Mouse (Mus musculus) cerebellum, adult 9-11 months (tissue): ENCODE results near the gene Foxi3.
A peak's percentile ranks its signal among the peaks of the same experiment; 100 is the strongest.

Experiments used
- DNase-seq: peaks from one replicate; pipeline ENCODE4 v3.0.0; 2022

The Foxi3 gene

DNA sequence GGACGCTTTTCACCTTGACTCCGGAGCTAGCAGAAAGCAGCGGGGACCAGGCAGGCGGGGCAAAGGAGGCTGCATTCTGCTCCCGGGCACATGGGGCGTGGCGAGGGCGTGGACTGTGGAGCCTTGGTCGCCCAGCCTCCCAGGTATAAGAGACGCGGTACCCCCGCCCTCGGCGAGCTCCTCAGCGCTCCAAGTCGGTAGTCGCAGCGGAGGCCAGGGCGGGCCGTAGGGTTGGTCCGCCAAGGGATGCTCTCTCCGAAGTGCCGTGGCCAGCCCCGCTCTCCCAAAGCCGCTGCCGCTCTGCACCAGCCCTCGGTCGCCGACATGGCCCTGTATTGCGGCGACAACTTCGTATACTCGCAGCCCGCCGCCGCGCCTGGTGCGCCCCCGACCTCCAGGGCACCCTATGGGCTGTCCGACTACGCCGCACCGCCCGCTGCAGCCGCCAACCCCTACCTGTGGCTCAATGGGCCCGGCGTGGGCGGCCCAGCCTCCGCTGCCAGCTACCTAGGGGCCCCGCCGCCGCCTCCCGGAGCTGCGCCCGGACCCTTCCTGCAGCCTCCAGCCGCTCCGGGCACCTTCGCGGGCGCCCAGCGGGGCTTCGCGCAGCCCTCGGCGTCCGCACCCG lies at the start of gene Foxi3:
Gene Foxi3 (plus strand): TSS at position 247 of the 628 bp plus-strand sequence.
- peak; percentile 10 for DNase-seq

DNA sequence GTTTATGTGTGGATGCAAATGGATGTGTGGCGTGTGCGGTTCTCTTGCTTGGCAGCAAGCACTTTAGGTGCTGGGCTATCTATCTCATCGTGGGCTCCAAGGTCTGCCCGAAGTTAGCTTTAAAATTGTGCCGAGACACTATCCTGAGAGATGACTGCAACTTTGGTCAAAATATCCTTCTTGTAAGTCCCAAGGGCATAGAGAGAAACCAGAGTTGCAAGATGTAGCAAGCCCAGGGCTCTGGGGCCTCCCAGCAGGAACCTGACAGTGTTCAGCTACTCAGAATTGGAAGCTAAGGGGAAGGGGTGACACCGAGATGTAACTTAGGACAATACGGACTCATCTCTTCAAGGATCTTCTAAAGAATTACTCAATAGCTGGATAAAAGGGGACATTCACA lies 46.8 kb upstream of the Foxi3 start:
- DNase-seq = no peak

DNA sequence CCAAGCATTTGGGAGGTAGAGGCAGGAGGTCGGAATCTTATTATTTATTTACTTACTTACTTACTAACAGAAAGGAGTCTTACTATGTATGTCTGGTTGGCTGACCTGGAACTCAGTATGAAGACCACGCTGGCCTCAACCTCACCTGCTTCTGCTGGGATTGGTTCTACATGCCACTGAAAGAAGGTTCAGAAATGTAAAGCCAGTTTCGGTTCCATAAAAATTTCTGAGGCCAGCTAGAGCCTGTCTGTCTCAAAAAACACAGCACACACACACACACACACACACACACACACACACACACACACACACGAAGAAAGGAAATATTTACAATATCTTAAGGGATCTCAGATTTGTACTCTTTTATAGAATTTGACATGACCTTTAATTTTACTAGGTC lies 46.0 kb upstream of the Foxi3 start:
- no peak for DNase-seq

DNA sequence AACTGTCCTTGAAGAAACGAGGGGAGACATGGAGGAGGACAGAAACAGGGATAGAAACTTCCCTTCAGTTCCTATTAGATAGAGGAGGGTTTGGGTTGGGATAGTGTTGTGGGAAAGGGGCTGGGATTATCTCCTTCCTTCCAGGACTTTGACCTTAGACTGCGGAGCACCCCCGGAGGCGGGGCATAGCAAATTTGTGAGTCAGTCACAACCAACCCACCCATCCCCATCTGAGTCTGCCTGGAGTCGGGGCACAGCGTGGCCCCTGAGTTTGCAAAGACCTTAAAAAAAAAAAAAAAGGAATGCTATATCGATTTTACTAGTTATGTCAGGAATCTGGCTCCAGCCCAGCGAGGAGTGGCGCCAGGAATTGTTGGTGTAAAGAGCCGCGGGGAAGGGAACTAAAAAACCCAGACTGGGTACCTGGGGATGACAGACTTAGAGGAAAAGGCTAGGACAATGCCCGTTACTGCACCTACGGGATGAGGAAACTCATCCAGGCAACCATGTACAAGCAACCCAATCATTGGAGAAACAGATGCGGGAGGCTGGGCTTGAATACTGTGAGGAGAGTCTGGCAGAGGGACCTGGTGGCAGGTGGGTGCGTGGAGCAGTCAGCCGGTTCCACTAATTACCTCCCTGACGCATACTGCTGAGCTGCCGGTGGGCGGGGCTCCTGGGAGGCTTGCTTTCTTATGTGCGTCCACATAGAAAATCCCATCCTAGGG lies 44.5 kb upstream of the Foxi3 start:
- peak; percentile 85 for DNase-seq

DNA sequence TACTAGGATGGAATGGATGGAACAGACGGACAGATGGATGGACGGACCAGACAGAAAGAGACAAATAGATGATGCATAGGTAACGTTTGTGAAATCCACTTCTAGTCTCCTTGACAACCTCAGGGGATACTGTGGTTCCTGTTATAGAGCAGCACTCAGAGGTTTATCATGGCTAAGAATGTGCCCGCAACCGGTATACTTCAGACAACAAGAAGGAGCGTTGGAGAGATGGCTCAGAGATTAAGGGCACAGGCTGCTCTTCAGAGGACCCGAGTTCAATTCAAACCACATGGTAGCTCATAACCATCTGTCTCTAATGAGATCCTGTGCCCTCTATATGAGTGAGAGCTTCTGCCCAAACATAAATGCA lies 44.0 kb upstream of the Foxi3 start:
- no peak for DNase-seq

DNA sequence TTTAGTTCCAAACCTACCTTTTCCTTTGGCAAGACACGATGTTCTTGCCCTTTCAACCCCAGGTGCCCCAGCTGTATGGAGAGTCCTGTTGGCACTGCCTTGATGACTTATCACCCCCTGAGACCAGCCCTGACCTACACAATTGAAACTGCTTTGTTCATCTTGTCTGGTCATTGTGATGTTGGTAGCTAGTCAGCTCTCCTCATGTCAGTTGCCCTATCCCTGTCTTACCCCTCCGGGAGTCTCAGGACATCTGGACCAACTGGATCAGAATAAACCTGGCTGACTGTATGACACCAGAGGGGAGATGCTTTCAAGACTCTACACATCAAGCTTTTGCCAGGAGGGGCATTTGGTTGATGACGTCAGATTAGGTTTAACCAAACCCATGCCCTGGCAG lies 37.5 kb upstream of the Foxi3 start, which contains the start of gene Tex37:
Gene Tex37 (minus strand): TSS at position 101 of the 400 bp plus-strand sequence.
- DNase-seq = no peak

DNA sequence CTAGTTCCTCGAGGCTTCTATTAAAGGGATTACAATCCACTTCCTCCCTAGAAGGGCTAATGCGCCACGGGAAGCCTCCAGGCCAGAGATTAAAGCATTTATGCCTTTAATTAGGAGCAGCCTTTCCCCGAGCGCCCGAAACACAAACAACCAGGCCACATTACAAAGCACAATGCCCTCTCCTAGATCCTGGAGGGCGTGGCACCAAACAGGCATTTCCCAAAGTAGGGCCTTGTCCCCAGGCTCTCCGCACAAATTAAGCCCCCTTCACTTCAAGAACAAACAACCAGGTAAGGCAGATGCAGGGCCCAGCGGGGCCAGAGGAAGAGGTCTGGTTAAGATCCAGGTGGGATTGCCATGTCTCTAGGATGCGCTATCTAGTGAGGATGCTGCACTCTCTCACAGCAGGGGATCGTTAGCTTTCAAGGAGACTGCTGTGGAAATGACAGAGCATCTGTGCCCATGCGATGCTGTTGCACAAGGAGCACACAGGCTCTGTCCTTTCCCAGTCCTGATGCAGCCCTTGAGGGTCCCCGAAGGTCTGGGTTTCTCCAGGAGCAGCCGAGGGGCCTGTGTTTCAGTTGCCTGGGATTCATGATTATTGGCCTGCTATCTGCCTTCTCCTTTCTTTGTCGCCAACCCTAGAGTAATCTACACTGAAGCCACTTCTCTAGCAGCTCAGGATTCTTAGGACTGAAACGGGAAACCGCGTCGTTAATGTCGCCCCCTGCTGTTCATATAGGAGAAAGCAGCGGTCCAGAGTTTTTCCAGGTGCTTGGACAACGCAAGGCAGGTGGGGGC lies 34.9 kb upstream of the Foxi3 start:
- DNase-seq = peak; percentile 50

DNA sequence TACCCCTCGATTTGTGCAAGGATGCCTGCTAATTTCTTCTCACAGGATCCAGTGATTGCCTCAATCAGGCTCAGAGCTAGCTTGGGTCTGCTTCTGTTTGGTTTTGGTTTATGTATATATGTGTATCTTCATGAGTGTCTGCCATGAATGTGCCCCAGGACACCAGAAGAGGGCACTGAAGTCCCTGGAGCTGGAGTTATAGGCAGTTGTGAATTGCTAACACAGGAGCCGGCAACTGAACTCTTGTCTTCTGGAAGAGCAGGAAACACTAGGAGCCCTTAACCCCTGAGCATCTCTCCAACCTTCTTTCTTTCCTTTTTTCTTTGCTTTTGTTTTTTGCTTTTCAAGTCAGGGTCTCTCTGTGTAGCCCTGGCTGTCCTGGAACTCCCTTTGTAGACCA lies 24.5 kb upstream of the Foxi3 start:
- DNase-seq = no peak

DNA sequence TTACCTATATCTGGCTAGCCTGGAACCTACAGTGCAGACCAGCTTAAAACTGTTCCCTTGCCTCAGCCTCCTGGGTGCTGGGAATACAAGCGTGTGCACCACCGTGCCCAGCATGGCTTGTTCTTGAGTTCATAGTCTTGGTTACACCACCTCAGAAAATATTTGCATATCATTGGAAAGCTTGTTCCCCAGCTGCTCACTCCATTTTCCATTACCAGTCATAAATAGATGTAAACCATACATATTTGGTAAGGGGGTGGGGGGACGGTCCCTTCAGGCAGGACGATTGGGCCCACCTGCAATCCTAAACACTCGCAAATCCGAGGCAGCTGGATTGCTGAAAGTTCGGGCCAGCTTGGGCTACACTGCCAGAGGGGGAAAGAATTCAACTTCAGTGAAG lies 3.1 kb upstream of the Foxi3 start:
- DNase-seq = no peak

DNA sequence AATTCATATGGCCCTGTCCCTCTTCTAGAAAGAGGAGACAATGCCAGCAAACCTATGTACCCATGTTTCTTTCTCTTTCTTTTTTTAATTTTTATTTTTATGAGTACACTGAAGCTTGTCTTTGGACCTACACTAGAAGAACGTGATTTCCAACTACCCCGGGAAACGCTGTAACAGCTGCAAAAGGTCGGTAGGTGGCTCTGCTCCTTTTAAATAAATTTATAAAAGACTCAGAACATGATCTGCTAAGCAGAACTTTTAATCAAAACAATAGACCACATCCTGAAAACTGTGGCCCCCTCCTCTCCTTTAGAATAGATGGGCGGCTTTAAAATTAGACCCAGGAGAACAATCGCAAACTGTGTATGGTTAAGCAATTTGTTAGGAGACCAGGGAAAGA lies 2.3 kb upstream of the Foxi3 start:
- DNase-seq = no peak

DNA sequence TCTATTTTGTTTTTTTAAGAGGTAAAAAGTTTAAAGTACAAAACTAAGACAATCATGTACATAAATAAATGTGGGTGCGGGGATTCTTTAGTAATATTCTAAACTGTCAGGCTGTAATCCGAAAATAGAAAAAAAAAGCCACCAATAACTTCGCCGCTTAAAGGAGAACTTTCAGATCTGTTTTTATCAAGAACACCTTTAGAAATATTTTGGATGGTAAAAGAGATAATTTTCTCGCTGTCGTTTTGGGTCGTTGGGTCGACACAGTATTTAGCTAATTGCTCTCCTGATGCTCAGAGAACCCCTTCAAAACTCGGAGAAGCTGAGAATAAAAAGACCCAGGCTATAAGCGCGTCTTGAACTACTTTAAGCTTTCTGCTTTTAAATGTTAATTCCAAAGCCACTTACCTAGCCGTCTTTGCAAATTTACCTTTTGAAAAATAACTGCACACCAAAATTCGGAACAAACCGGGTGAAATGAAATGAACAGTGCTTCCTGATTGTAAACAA lies 985 bp upstream of the Foxi3 start:
- DNase-seq = no peak

DNA sequence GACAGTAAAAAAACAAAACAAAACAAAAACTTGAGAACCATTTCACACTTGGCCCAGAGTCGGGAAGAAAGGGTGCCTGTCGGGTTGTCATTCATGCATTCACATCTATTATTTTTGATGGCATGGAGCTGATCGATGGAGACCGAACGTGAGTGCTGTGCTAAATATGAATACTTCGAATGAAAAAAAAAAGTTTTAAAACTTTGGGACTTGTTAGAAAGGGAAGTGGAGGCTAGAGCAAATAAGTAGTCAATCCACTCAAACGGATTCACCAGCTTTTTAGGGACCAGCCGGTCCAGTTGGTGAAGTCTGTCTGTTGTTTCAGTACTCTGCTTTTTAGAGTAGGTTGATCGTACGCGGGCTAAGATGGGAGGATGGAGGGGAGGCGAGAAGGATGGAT lies 490 bp upstream of the Foxi3 start:
- DNase-seq = no peak

DNA sequence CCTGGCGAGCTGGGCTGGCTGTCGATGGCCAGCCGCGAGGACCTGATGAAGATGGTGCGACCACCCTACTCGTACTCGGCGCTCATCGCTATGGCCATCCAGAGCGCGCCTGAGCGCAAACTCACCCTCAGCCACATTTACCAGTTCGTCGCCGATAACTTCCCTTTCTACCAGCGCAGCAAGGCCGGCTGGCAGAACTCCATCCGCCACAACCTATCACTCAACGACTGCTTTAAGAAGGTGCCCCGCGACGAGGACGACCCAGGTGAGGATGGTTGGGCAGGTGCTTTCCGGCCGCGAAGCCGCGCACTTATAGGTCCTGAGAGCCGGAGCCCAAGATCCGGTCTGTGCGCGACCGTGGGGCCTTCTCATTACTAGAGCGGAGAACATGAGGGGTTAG lies 605 bp downstream of the Foxi3 start:
- DNase-seq = no peak

DNA sequence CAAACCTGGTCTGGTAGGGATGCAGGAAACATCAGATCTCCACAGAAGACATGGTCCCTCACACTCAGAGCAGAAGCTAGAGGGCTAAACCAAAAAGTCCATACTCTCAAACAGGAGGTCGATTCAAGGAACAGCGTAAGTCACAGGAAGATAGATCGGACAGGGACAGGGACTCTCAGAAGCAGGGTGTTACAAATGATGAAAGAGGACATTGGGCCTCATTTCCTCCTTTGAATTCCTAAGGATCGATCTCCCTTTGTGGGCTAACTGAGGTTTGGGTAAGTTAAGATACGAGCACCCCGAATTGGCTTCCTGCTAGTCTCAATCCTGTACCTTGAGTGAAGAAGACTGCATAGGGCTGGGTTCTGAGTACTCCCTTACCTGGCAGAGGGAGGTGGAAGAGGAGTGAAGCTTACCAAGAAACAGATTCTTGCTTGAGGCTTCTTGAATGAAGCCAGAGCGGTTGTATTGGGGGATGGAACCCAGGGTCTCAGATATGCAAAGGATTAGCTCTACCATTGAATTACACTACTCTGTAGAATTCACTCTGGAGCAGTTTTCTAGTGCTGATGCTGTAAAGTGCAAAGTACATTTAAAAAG lies 1.1 kb downstream of the Foxi3 start:
- no peak for DNase-seq

DNA sequence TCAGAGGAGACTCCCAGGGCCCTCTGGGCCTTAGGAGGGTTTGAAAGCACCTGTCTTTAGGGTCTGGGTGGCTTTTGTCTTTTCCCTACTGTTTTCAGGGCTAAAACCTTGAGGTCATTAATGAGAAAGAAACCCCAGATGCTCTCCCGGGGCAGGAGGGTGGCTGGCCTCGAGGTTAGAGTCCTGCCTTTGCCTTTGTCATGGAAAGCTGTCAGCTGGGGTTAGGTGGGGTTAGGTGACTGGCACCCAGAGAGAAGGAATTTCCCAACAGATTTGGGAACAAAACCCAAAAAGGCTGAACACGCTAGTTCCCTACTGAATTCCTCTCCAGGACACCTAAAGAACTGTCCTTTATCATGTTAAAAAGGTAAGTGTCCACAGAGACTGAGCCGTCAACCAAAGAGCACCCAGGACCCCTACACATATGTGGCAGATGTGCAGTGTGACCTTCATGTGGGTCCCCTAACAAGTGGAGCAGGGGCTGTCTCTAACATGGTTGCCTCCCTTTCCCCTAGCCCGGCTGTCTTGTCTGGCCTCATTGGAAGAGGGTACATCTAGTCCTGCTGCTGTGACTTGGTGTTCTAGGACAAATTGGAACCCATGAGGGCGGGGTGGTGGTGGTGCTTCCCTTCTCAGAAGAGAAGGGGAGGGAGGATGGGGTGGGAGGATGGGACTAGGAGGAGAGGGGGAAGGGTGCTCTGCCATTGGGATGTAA lies 7.9 kb downstream of the Foxi3 start:
- no peak for DNase-seq

DNA sequence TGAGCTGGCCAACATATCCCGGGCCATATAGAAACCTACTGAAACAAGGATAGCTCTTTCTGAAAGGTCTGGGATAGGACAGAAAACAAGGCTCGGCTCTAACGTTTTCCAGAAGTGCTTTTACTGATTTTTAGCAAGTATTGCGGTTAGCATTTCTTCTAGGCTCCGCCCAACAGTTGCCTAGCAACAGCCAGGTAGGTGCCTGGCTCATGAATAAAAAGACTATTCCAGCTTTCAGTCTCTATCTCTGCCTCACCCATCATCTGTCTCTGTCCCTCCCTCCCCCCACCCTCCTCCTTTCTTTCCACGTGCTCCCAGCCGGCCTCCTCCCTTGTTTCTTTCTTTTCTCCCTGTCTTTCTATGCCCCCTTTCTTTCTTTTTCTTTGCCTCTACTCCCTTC lies 9.4 kb downstream of the Foxi3 start:
- no peak for DNase-seq

DNA sequence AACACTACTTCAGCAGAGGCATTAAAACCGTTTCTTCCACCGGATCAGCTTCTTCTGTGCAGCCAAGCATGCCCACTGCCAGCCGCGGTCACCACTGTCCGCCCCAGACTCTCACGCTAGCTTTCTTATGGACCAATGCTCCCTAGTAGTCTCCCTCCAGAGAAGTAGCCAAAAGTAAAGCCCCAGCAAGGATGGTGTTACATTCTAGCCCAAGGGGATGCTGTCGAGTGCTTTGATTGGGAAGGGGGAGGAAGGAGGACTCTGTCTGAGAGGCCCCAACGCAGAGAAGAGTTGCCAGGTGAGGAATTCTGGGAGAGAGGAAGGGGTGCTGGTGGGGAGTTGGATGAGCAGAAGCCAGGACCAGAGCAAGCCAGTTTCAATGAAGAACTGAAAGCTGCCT lies 11.1 kb downstream of the Foxi3 start:
- DNase-seq = no peak

DNA sequence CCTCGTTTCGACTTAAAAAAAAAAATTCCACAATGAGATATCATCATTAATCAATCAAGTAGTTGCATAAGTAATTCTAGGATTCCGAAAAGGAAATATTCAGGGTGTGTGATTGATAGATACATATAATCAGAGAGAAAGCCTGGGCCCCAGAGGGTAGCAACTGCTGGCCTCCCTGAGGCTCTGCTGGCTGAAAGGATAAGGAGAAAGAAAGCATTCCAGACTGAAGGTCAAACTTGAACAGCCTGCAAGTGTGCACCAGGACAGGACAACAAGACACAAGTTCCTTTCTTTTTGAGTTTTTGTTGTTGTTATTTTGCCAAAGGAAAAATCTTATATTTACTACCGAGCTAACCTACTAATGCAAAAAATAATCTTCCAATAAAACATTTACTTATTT lies 12.0 kb downstream of the Foxi3 start:
- no peak for DNase-seq

DNA sequence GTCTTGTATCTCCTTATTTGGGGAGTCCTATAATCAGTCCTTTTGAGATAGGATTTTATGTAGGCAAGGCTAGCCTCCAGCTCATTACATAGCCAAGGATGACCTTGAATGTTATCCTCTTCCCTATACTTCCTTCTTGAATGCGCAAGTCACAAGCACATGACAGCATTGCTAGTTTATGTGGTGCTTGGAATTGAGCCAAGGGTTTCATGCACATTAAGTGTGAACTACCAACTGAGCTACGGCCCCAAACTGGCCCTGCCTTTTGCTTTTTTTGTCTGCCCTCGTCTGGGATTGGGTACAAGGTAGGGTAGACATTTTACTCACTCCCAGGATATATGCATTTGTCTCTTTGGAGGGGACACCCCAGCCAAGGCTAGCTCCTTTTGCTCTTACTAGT lies 16.7 kb downstream of the Foxi3 start:
- DNase-seq = no peak

DNA sequence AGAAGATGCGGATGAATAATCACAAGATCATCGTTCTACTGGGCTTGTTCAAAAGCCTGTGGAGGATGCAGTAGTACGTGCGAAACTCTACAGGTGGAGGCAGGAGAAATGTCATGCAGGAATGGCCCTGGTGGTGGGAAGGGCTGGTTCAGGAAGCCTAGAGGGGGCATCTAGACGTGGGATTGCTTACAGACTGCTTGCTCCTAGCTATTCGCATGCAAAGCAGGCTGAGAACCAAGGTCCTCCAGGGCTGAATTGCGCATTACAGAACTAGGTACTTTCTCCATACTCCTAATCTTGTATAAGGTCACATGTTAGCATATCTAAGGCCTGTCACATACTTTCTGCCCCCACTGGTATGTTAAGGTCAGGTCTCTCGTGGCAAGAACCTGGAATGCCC lies 24.7 kb downstream of the Foxi3 start:
- no peak for DNase-seq

DNA sequence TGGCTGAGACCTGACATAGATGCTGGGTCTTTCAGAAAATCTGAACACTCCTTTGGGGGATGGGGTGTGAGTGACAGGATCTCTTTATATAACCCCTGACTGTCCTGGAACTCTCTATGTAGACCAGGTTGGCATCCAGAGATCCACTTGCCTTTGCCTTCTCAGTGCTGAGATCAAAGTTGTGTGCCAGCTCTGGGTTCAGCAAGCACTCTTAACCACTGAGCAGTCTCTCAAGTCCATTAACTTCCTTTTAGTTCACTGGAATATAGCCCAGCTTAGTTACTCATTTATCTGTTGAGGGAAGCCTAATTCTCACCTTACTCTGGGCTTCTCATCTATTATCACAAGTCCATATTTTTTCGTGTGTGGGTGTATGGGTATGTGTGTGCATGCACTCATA lies 26.1 kb downstream of the Foxi3 start:
- DNase-seq = no peak

DNA sequence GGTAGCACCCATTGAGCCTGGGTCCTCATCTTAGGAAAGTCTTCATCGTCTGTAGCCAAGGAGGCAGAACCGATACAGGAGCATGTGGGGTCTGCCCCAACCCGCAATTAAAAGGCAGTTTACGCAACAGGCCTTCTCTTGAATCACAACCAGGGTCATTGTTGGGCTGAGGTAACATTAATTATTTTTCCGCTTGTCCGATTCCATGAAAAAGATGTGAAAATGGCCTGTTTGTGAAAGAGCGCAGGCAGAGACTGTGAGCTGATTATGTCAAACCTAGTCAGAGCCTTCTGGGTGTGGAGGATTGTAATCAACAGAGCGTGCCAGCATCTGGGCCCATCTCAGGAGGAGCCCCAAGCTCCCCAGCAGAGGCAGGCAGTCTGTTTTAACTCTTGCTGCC lies 30.4 kb downstream of the Foxi3 start:
- no peak for DNase-seq
